Mouse (Mus musculus) 3134 (cell line): ENCODE results near the gene Grhl3.

Source experiments
- DNase-seq: peaks from one replicate; pipeline ENCODE4 v3.0.0-alpha.2; 2011; ENCODE audit warnings: low spot score; ENCODE audit not compliant: insufficient read length; ENCODE audit errors: extremely low read depth

Grhl3 gene

DNA sequence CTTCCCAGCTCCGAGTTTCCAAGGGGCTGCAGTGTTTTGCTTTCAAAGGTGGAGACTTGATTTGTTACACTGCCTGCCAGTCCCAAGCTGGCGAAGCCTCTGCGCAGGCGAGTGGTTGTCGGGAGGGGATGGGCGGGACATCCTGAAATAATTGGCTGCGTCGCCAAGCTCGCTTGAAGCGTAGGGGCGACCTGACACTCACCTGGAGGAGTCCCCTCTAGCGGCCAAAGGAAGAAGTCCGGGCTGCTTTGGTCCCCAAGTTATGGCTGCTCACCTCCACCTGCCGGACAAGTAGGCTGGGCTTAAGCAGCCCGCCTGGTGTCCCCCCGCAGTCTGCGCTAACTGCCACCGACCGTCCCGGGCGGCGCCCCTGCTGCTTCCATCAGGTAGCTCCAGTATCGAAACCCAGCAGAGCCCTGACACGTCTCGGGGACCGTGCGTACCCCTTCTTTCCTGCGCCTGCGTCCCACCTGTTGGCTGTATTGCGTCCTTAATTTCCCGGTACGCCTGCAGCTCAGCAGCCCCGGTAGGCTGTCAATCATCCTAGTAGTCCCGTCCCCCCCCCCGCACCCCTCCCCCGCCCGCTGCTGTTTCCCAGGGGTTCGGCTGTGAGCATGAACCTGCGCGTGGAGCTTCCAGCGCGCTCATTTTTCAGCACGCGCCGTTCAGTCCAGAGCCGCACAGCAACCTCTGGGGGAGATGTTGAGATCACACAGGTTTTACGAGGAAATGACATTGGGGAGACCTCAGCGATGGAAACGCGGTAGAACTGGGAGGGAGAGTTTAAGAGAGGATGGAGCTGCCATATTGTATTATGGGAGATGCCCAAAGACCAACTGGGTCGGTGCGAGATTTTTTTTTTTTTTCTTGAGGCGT, 78.7 kb downstream of the Grhl3 start, which contains the start of the genes Stpg1 and Nipal3:
Gene Stpg1, plus strand, starts transcription at position 270 of the 876 bp plus-strand sequence.
Gene Nipal3, minus strand, starts transcription at position 518 of the 876 bp plus-strand sequence.
- DNase-seq, result no peak

- no peak for DNase-seq
Observed at GRCm38 (mm10) chr4:135493691-135494520, 79.5 kb downstream of the Grhl3 start.

GRCm38 (mm10) chr4:135493271-135493670, 80.2 kb downstream of the Grhl3 start:
- DNase-seq, result no peak
